ENCODE assay signal across 25 mouse cellular contexts in the genomic region with DNA sequence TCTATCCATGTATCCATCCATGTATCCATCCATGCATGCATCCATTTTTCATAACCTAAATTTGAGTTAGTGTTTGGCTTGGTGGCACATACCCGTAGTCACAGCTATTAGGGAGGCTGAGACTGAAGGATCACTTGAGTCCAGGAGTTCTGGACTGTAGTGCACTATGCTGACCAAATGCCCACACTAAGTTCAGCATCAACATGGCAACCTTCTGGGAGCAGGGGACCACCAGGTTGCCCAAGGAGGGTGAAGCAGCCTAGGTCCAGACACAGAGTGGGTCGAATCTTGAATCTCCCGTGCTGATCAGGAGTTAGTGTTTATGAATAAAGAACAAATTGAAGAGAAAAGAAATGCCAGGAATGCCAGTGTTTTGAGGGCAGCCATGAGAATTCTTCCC. TPM values are rescaled to one million over a fixed set of nuclear protein-coding genes. Genes with fewer than 3 reads are reported as not detected.
DNase-seq lines count a peak whose midpoint lies in the region; ATAC-seq and TF ChIP-seq lines count a peak whose summit lies in the region.
"Had no signal": no experiment of that assay in that cellular context is flagged by ENCODE, and none has a peak within 500 bp of the region (broad histone marks: within the 10 kb centered on the region; RNA-seq: fewer than 3 reads in every experiment).

No protein-coding gene starts in this region.

- peak; percentile 47; the same call in 1 of the 2 replicates for ATAC-seq in forebrain, embryonic 11.5 days (replicated peaks; ENCODE audit: low FRiP score)
- peak; percentile 34 for ATAC-seq in forebrain, embryonic 15.5 days (replicated peaks)
- ATAC-seq in hindbrain, postnatal 0 days, result peak; percentile 18; the same call in 1 of the 2 replicates
- ATAC-seq in midbrain, postnatal 0 days (ENCODE audit: low FRiP score), result 0 out of 2 replicates have a peak, but pooled peaks have one; percentile 36
- no peak for ATAC-seq in inflammation-experienced regulatory T-cells, adult 6 months
- ATAC-seq in heart, embryonic 11.5 days (replicated peaks; ENCODE audit: insufficient number of reproducible peaks, low FRiP score, low TSS enrichment), result no peak
- ATAC-seq: activated CD4-positive, CD25-positive, alpha-beta regulatory T cell, adult 4 months; Patski had no signal

- H3K4me2 ChIP-seq in forebrain, embryonic 11.5 days (ENCODE audit: low read depth, low read length, severe bottlenecking), result no peak overlapping the region
- no peak overlapping the region for H3K4me2 ChIP-seq in forebrain, embryonic 15.5 days (replicated peaks)
- H3K4me2 ChIP-seq in hindbrain, postnatal 0 days (ENCODE audit: low read depth, low read length), result no peak overlapping the region
- no peak overlapping the region for H3K4me2 ChIP-seq in midbrain, postnatal 0 days (ENCODE audit: low read depth, low read length, poor library complexity, severe bottlenecking)
- no peak overlapping the region for H3K4me2 ChIP-seq in heart, embryonic 11.5 days
- H3K4me2 ChIP-seq: heart, embryonic 15.5 days; lung, embryonic 14.5 days had no signal

- 74% methylated on average over 3 of the region's 3 CpGs for WGBS in forebrain, embryonic 11.5 days
- 62% methylated on average over 3 of the region's 3 CpGs for WGBS in forebrain, embryonic 15.5 days
- WGBS in hindbrain, postnatal 0 days, result 51% methylated on average over 3 of the region's 3 CpGs
- WGBS in midbrain, postnatal 0 days, result 55% methylated on average over 3 of the region's 3 CpGs
- WGBS in heart, embryonic 10.5 days, result 82% methylated on average over 3 of the region's 3 CpGs
- 87% methylated on average over 3 of the region's 3 CpGs for WGBS in heart, embryonic 11.5 days (ENCODE audit: insufficient replicate concordance)

- H3K4me3 ChIP-seq in forebrain, embryonic 11.5 days (ENCODE audit: low read depth, low read length), result no peak overlapping the region
- no peak overlapping the region for H3K4me3 ChIP-seq in forebrain, embryonic 15.5 days
- H3K4me3 ChIP-seq in hindbrain, postnatal 0 days (ENCODE audit: low read length), result no peak overlapping the region
- H3K4me3 ChIP-seq in midbrain, postnatal 0 days (ENCODE audit: low read depth, low read length), result no peak overlapping the region
- H3K4me3 ChIP-seq in heart, embryonic 10.5 days, result no peak overlapping the region
- no peak overlapping the region for H3K4me3 ChIP-seq in heart, embryonic 11.5 days (ENCODE audit: low read depth, low read length)
- H3K4me3 ChIP-seq: gastrocnemius, adult 2 months; heart, embryonic 15.5 days had no signal

- no peak overlapping the region for H3K9ac ChIP-seq in forebrain, embryonic 11.5 days (ENCODE audit: low read length)
- H3K9ac ChIP-seq in forebrain, embryonic 15.5 days (replicated peaks), result no peak overlapping the region
- H3K9ac ChIP-seq in hindbrain, postnatal 0 days (replicated peaks; ENCODE audit: low read length), result no peak overlapping the region
- no peak overlapping the region for H3K9ac ChIP-seq in midbrain, postnatal 0 days (replicated peaks; ENCODE audit: low read length, poor library complexity, severe bottlenecking)
- no peak overlapping the region for H3K9ac ChIP-seq in heart, embryonic 11.5 days (ENCODE audit: low read depth, low read length)
- H3K9ac ChIP-seq: heart, embryonic 15.5 days; lung, embryonic 14.5 days had no signal

- no peak overlapping the region for H3K27ac ChIP-seq in forebrain, embryonic 11.5 days (ENCODE audit: low read depth, low read length)
- peak overlapping the region; percentile 31 for H3K27ac ChIP-seq in forebrain, embryonic 15.5 days (replicated peaks)
- 0 out of 2 replicates have a peak overlapping the region, but pooled peaks have one; percentile 22 for H3K27ac ChIP-seq in hindbrain, postnatal 0 days
- no peak overlapping the region for H3K27ac ChIP-seq in midbrain, postnatal 0 days (ENCODE audit: low read depth, low read length)
- no peak overlapping the region for H3K27ac ChIP-seq in heart, embryonic 10.5 days
- no peak overlapping the region for H3K27ac ChIP-seq in heart, embryonic 11.5 days (ENCODE audit: low read depth, low read length)
- H3K27ac ChIP-seq: heart, embryonic 15.5 days; macrophage had no signal

- H3K36me3 ChIP-seq in forebrain, embryonic 11.5 days (ENCODE audit: control insufficient read depth, insufficient read depth, low read length), result no peaks in the 10 kb centered on the region
- no peaks in the 10 kb centered on the region for H3K36me3 ChIP-seq in forebrain, embryonic 15.5 days
- no peaks in the 10 kb centered on the region for H3K36me3 ChIP-seq in hindbrain, postnatal 0 days (ENCODE audit: insufficient read depth, low read length)
- no peaks in the 10 kb centered on the region for H3K36me3 ChIP-seq in midbrain, postnatal 0 days (ENCODE audit: insufficient read depth, low read length)
- H3K36me3 ChIP-seq in heart, embryonic 10.5 days, result no peaks in the 10 kb centered on the region
- no peaks in the 10 kb centered on the region for H3K36me3 ChIP-seq in heart, embryonic 11.5 days (ENCODE audit: control insufficient read depth, insufficient read depth, low read length)
- H3K36me3 ChIP-seq: heart, embryonic 15.5 days had no signal

- H3K4me1 ChIP-seq in forebrain, embryonic 11.5 days (replicated peaks; ENCODE audit: control insufficient read depth, insufficient read depth, low read length), result peaks cover 5% of the 10 kb centered on the region
- peaks cover 11% of the 10 kb centered on the region for H3K4me1 ChIP-seq in forebrain, embryonic 15.5 days
- peaks cover 6% of the 10 kb centered on the region; the same call in 1 of the 2 replicates for H3K4me1 ChIP-seq in hindbrain, postnatal 0 days (ENCODE audit: insufficient read depth, low read length)
- H3K4me1 ChIP-seq in midbrain, postnatal 0 days (ENCODE audit: insufficient read depth, low read length), result peaks cover 3% of the 10 kb centered on the region; the same call in 1 of the 2 replicates
- H3K4me1 ChIP-seq in heart, embryonic 10.5 days, result peaks cover 10% of the 10 kb centered on the region
- H3K4me1 ChIP-seq in heart, embryonic 11.5 days (ENCODE audit: control insufficient read depth, insufficient read depth, low read length), result no peaks in the 10 kb centered on the region
- H3K4me1 ChIP-seq: heart, embryonic 15.5 days had no signal

- no peak for TF ChIP-seq CTCF in hindbrain, postnatal 0 days (IDR thresholded peaks at IDR 0.05; ENCODE audit: low read depth)
- no peak for TF ChIP-seq CTCF in midbrain, postnatal 0 days (IDR thresholded peaks at IDR 0.05)

- DNase-seq in forebrain, embryonic 11.5 days (ENCODE audit: low spot score), result no peak
- DNase-seq in hindbrain, postnatal 0 days (ENCODE audit: low spot score), result no peak
- no peak for DNase-seq in midbrain, postnatal 0 days (ENCODE audit: low spot score)
- DNase-seq in heart, embryonic 10.5 days (ENCODE audit: low spot score), result no peak
- DNase-seq: cerebellum, adult 9-10 months; gastrocnemius, adult 2 months; heart, adult 11 months; kidney, adult 8-10 months; kidney, postnatal 4 days; left cerebral cortex, postnatal 4 days; lung, embryonic 14.5 days; retina, postnatal 1 day; thymus, adult 18-20 months had no signal

- H3K27me3 ChIP-seq in forebrain, embryonic 11.5 days (ENCODE audit: control insufficient read depth, insufficient read depth, low read length), result no peaks in the 10 kb centered on the region
- H3K27me3 ChIP-seq in forebrain, embryonic 15.5 days, result no peaks in the 10 kb centered on the region
- no peaks in the 10 kb centered on the region for H3K27me3 ChIP-seq in hindbrain, postnatal 0 days (ENCODE audit: insufficient read depth, low read length)
- no peaks in the 10 kb centered on the region for H3K27me3 ChIP-seq in midbrain, postnatal 0 days (ENCODE audit: insufficient read depth, low read length)
- no peaks in the 10 kb centered on the region for H3K27me3 ChIP-seq in heart, embryonic 10.5 days (ENCODE audit: insufficient read depth, poor library complexity, severe bottlenecking)
- H3K27me3 ChIP-seq in heart, embryonic 11.5 days (ENCODE audit: control insufficient read depth, insufficient read depth, low read length), result no peaks in the 10 kb centered on the region
- H3K27me3 ChIP-seq: heart, embryonic 15.5 days; Patski had no signal

- H3K9me3 ChIP-seq in forebrain, embryonic 11.5 days (ENCODE audit: control insufficient read depth, low read length), result no peaks in the 10 kb centered on the region
- no peaks in the 10 kb centered on the region for H3K9me3 ChIP-seq in forebrain, embryonic 15.5 days
- no peaks in the 10 kb centered on the region for H3K9me3 ChIP-seq in hindbrain, postnatal 0 days (ENCODE audit: low read length)
- no peaks in the 10 kb centered on the region for H3K9me3 ChIP-seq in midbrain, postnatal 0 days (ENCODE audit: low read length)
- H3K9me3 ChIP-seq in heart, embryonic 10.5 days, result no peaks in the 10 kb centered on the region
- no peaks in the 10 kb centered on the region for H3K9me3 ChIP-seq in heart, embryonic 11.5 days (replicated peaks; ENCODE audit: control insufficient read depth, low read length)
- H3K9me3 ChIP-seq: heart, embryonic 15.5 days had no signal

RNA-seq across cellular contexts. Expression of a gene that starts 9.8 kb away (rescaled TPM):
- 104 and 122 TPM in 2 replicates for polyA plus RNA-seq in forebrain, embryonic 11.5 days (2014; fragmentation: Nextera tagmentation; extraction: Ambion mirVana)
- polyA plus RNA-seq in forebrain, embryonic 15.5 days (2015; fragmentation: Nextera tagmentation; extraction: Ambion mirVana), result 137 and 162 TPM in 2 replicates
- total RNA-seq in hindbrain, postnatal 0 days (2014; rRNA removed), result 136 and 150 TPM in 2 replicates
- 90.2 and 90.8 TPM in 2 replicates for polyA plus RNA-seq in hindbrain, postnatal 0 days (2015; fragmentation: Nextera tagmentation; extraction: Ambion mirVana)
- 114 and 115 TPM in 2 replicates for total RNA-seq in midbrain, postnatal 0 days (2014; rRNA removed)
- polyA plus RNA-seq in midbrain, postnatal 0 days (2015; fragmentation: Nextera tagmentation; extraction: Ambion mirVana), result 79.6 and 88.8 TPM in 2 replicates
- polyA plus RNA-seq in heart, embryonic 10.5 days (2016; fragmentation: Nextera tagmentation; extraction: Ambion mirVana), result 30.1 and 33.2 TPM in 2 replicates
- 1 to 10 TPM; 3.8 to 5.4 (median 5.2) TPM for polyA plus RNA-seq in inflammation-experienced regulatory T-cells, adult 6 months (2017; shearing (Covaris generic))
- polyA plus RNA-seq in heart, embryonic 11.5 days (2014; fragmentation: Nextera tagmentation; extraction: Ambion mirVana), result 22.8 and 24.0 TPM in 2 replicates

RNA-seq across cellular contexts. Expression of a gene that starts 13.0 kb away (rescaled TPM):
- 0.08 TPM in 1 of 2 replicates, not detected in the other for polyA plus RNA-seq in forebrain, embryonic 11.5 days (2014; fragmentation: Nextera tagmentation; extraction: Ambion mirVana)
- 0.09 and 0.10 TPM in 2 replicates for polyA plus RNA-seq in forebrain, embryonic 15.5 days (2015; fragmentation: Nextera tagmentation; extraction: Ambion mirVana)
- 0.10 TPM in 1 of 2 replicates, not detected in the other for total RNA-seq in hindbrain, postnatal 0 days (2014; rRNA removed)
- 0.05 TPM in 1 of 2 replicates, not detected in the other for polyA plus RNA-seq in hindbrain, postnatal 0 days (2015; fragmentation: Nextera tagmentation; extraction: Ambion mirVana)
- total RNA-seq in midbrain, postnatal 0 days (2014; rRNA removed), result 0.05 and 0.14 TPM in 2 replicates
- 0.05 TPM in 1 of 2 replicates, not detected in the other for polyA plus RNA-seq in midbrain, postnatal 0 days (2015; fragmentation: Nextera tagmentation; extraction: Ambion mirVana)
- polyA plus RNA-seq in heart, embryonic 10.5 days (2016; fragmentation: Nextera tagmentation; extraction: Ambion mirVana), result 0.09 and 0.12 TPM in 2 replicates
- not detected for polyA plus RNA-seq in inflammation-experienced regulatory T-cells, adult 6 months (2017; shearing (Covaris generic))
- 0.31 and 0.35 TPM in 2 replicates for polyA plus RNA-seq in heart, embryonic 11.5 days (2014; fragmentation: Nextera tagmentation; extraction: Ambion mirVana)
- total RNA-seq: layer of hippocampus, postnatal 25 days; monocyte, adult 5-6 weeks had no signal
- polyA plus RNA-seq: activated CD4-positive, CD25-positive, alpha-beta regulatory T cell, adult 4 months; embryonic facial prominence, embryonic 14.5 days; lung, embryonic 14.5 days; macrophage; stomach, embryonic 14.5 days; urinary bladder, adult 2 months had no signal

RNA-seq across cellular contexts. Expression of a gene that starts 26.7 kb away (rescaled TPM):
- polyA plus RNA-seq in forebrain, embryonic 11.5 days (2014; fragmentation: Nextera tagmentation; extraction: Ambion mirVana), result 1.5 and 2.1 TPM in 2 replicates
- polyA plus RNA-seq in forebrain, embryonic 15.5 days (2015; fragmentation: Nextera tagmentation; extraction: Ambion mirVana), result 32.2 and 33.1 TPM in 2 replicates
- total RNA-seq in hindbrain, postnatal 0 days (2014; rRNA removed), result 546 and 572 TPM in 2 replicates
- 119 and 123 TPM in 2 replicates for polyA plus RNA-seq in hindbrain, postnatal 0 days (2015; fragmentation: Nextera tagmentation; extraction: Ambion mirVana)
- 398 and 409 TPM in 2 replicates for total RNA-seq in midbrain, postnatal 0 days (2014; rRNA removed)
- 94.4 and 100 TPM in 2 replicates for polyA plus RNA-seq in midbrain, postnatal 0 days (2015; fragmentation: Nextera tagmentation; extraction: Ambion mirVana)
- 8.7 and 22.5 TPM in 2 replicates for polyA plus RNA-seq in heart, embryonic 10.5 days (2016; fragmentation: Nextera tagmentation; extraction: Ambion mirVana)
- under 1 TPM in 2 of 3 experiments, not detected in 1; 0.12 to 0.52 TPM for polyA plus RNA-seq in inflammation-experienced regulatory T-cells, adult 6 months (2017; shearing (Covaris generic))
- 4.7 and 7.0 TPM in 2 replicates for polyA plus RNA-seq in heart, embryonic 11.5 days (2014; fragmentation: Nextera tagmentation; extraction: Ambion mirVana)
- total RNA-seq: monocyte, adult 5-6 weeks had no signal
- polyA plus RNA-seq: macrophage had no signal

RNA-seq across cellular contexts. Expression of a gene that starts 51.5 kb away (rescaled TPM):
- 1.1 and 2.0 TPM in 2 replicates for polyA plus RNA-seq in forebrain, embryonic 11.5 days (2014; fragmentation: Nextera tagmentation; extraction: Ambion mirVana)
- 6.2 and 6.4 TPM in 2 replicates for polyA plus RNA-seq in forebrain, embryonic 15.5 days (2015; fragmentation: Nextera tagmentation; extraction: Ambion mirVana)
- total RNA-seq in hindbrain, postnatal 0 days (2014; rRNA removed), result 0.78 and 2.4 TPM in 2 replicates
- polyA plus RNA-seq in hindbrain, postnatal 0 days (2015; fragmentation: Nextera tagmentation; extraction: Ambion mirVana), result 1.7 and 2.0 TPM in 2 replicates
- total RNA-seq in midbrain, postnatal 0 days (2014; rRNA removed), result 0.99 TPM in 1 of 2 replicates, not detected in the other
- polyA plus RNA-seq in midbrain, postnatal 0 days (2015; fragmentation: Nextera tagmentation; extraction: Ambion mirVana), result 1.3 and 2.2 TPM in 2 replicates
- polyA plus RNA-seq in heart, embryonic 10.5 days (2016; fragmentation: Nextera tagmentation; extraction: Ambion mirVana), result 225 and 307 TPM in 2 replicates
- polyA plus RNA-seq in inflammation-experienced regulatory T-cells, adult 6 months (2017; shearing (Covaris generic)), result not detected
- polyA plus RNA-seq in heart, embryonic 11.5 days (2014; fragmentation: Nextera tagmentation; extraction: Ambion mirVana), result 205 and 230 TPM in 2 replicates
- total RNA-seq: monocyte, adult 5-6 weeks had no signal
- polyA plus RNA-seq: activated CD4-positive, CD25-positive, alpha-beta regulatory T cell, adult 4 months; macrophage had no signal

RNA-seq across cellular contexts. Expression of a gene that starts 57.9 kb away (rescaled TPM):
- 0.68 and 0.89 TPM in 2 replicates for polyA plus RNA-seq in forebrain, embryonic 11.5 days (2014; fragmentation: Nextera tagmentation; extraction: Ambion mirVana)
- polyA plus RNA-seq in forebrain, embryonic 15.5 days (2015; fragmentation: Nextera tagmentation; extraction: Ambion mirVana), result 3.4 and 3.5 TPM in 2 replicates
- total RNA-seq in hindbrain, postnatal 0 days (2014; rRNA removed), result 8.0 and 9.8 TPM in 2 replicates
- 3.6 and 4.2 TPM in 2 replicates for polyA plus RNA-seq in hindbrain, postnatal 0 days (2015; fragmentation: Nextera tagmentation; extraction: Ambion mirVana)
- 13.9 and 14.1 TPM in 2 replicates for total RNA-seq in midbrain, postnatal 0 days (2014; rRNA removed)
- polyA plus RNA-seq in midbrain, postnatal 0 days (2015; fragmentation: Nextera tagmentation; extraction: Ambion mirVana), result 5.8 and 6.7 TPM in 2 replicates
- polyA plus RNA-seq in heart, embryonic 10.5 days (2016; fragmentation: Nextera tagmentation; extraction: Ambion mirVana), result not detected in 2 replicates
- not detected for polyA plus RNA-seq in inflammation-experienced regulatory T-cells, adult 6 months (2017; shearing (Covaris generic))
- 0.59 and 0.77 TPM in 2 replicates for polyA plus RNA-seq in heart, embryonic 11.5 days (2014; fragmentation: Nextera tagmentation; extraction: Ambion mirVana)
- total RNA-seq: gastrocnemius, adult 2 months; monocyte, adult 5-6 weeks had no signal
- polyA plus RNA-seq: heart, embryonic 15.5 days; stomach, embryonic 14.5 days had no signal

Comparison
In these comparisons a context has a peak if more than half of its experiments do, and no peak if none do; other contexts are left out.
1. H3K27ac ChIP-seq: peak in forebrain, embryonic 15.5 days (single experiment) and hindbrain, postnatal 0 days (single experiment); none in forebrain, embryonic 11.5 days (single experiment), midbrain, postnatal 0 days (single experiment), heart, embryonic 10.5 days (single experiment) and heart, embryonic 11.5 days (single experiment).
2. ATAC-seq: peak in forebrain, embryonic 11.5 days (single experiment), forebrain, embryonic 15.5 days (single experiment), hindbrain, postnatal 0 days (single experiment) and midbrain, postnatal 0 days (single experiment); none in inflammation-experienced regulatory T-cells, adult 6 months (single experiment) and heart, embryonic 11.5 days (single experiment).